Mouse (Mus musculus): ENCODE results near the gene Klk1b21. TPM values are rescaled to one million over a fixed set of nuclear protein-coding genes. Genes with fewer than 3 reads are reported as not detected.

Klk1b21 gene
- polyA plus RNA-seq, 1 experiment, result not detected

DNA sequence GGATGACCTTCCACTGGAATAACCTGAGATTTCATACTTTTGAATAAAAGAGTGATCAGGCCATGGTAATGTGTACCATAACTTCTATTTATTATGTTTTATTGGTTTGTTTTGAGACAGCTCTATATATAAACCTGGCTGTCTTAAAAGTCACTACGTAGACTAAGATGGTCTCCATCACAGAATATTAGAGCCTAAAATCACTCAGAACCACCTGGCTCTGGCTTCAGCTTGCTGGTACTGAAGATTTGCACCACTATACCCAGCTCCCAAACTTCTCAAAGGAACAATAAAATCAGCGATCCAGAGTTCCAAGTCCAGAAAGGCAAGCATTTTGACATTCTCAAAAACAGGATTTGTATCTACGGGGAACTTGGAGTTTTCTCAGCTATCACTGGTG, 34.3 kb downstream of the Klk1b21 start, which contains the start of gene Klk1b16:
Klk1b16 (plus strand) TSS at position 301 of the 400 bp plus-strand sequence.
- Histone ChIP-seq H3K4me1 (ENCODE audit: control insufficient read depth, insufficient read depth, low read length) (no peaks in the 10 kb centered on the region), H3K27me3 (ENCODE audit: control insufficient read depth, insufficient read depth, low read length, poor library complexity, severe bottlenecking) (no peaks in the 10 kb centered on the region), H3K9me3 (replicated peaks; ENCODE audit: control insufficient read depth, insufficient read depth, low read length, poor library complexity, severe bottlenecking) (no peaks in the 10 kb centered on the region), H3K36me3 (ENCODE audit: control insufficient read depth, insufficient read depth, low read length, poor library complexity, severe bottlenecking) (no peaks in the 10 kb centered on the region), H3K27ac (ENCODE audit: insufficient read depth, low read length) (no peak within 1 kb of the TSS), H3K9ac (ENCODE audit: low read depth, poor library complexity, severe bottlenecking) (no peak within 1 kb of the TSS), H3K4me3 (ENCODE audit: low read depth, low read length) (no peak within 1 kb of the TSS)
- TF ChIP-seq CTCF (IDR thresholded peaks at IDR 0.05; ENCODE audit: low read depth, low read length) (no peak), POLR2A (IDR thresholded peaks at IDR 0.05; ENCODE audit: insufficient read depth, low read length) (no peak), EP300 (IDR thresholded peaks at IDR 0.05; ENCODE audit: insufficient read depth, low read depth, low read length) (no peak)

Other genes starting within 250 kb of the Klk1b21 start
- gene Klk4, start 221.2 kb upstream of the Klk1b21 start, polyA plus RNA-seq (2011; ENCODE audit: insufficient read depth, insufficient read length, low read depth, missing spikeins), result not detected in 2 replicates
- gene Klk15, start 168.6 kb upstream of the Klk1b21 start, polyA plus RNA-seq (2011; ENCODE audit: insufficient read depth, insufficient read length, low read depth, missing spikeins), result not detected in 2 replicates
- gene Klk1b8, start 151.7 kb upstream of the Klk1b21 start, polyA plus RNA-seq (2011; ENCODE audit: insufficient read depth, insufficient read length, low read depth, missing spikeins), result not detected in 2 replicates
- not detected in 2 replicates for gene Klk1b1, start 135.6 kb upstream of the Klk1b21 start, polyA plus RNA-seq (2011; ENCODE audit: insufficient read depth, insufficient read length, low read depth, missing spikeins)
- gene Klk1b9, start 126.3 kb upstream of the Klk1b21 start, polyA plus RNA-seq (2011; ENCODE audit: insufficient read depth, insufficient read length, low read depth, missing spikeins), result not detected in 2 replicates
- gene Klk1b11, start 106.5 kb upstream of the Klk1b21 start, polyA plus RNA-seq (2011; ENCODE audit: insufficient read depth, insufficient read length, low read depth, missing spikeins), result not detected in 2 replicates
- not detected in 2 replicates for gene Klk1b26, start 90.2 kb upstream of the Klk1b21 start, polyA plus RNA-seq (2011; ENCODE audit: insufficient read depth, insufficient read length, low read depth, missing spikeins)
- gene Klk1b27, start 50.0 kb upstream of the Klk1b21 start, polyA plus RNA-seq (2011; ENCODE audit: insufficient read depth, insufficient read length, low read depth, missing spikeins), result not detected in 2 replicates
- gene Klk1b22, start 10.3 kb downstream of the Klk1b21 start, polyA plus RNA-seq (2011; ENCODE audit: insufficient read depth, insufficient read length, low read depth, missing spikeins), result not detected in 2 replicates
- not detected in 2 replicates for gene Klk1b16, start 34.4 kb downstream of the Klk1b21 start, polyA plus RNA-seq (2011; ENCODE audit: insufficient read depth, insufficient read length, low read depth, missing spikeins)
- gene Klk1b24, start 85.9 kb downstream of the Klk1b21 start, polyA plus RNA-seq (2011; ENCODE audit: insufficient read depth, insufficient read length, low read depth, missing spikeins), result not detected in 2 replicates
- not detected in 2 replicates for gene Klk1b3, start 95.9 kb downstream of the Klk1b21 start, polyA plus RNA-seq (2011; ENCODE audit: insufficient read depth, insufficient read length, low read depth, missing spikeins)
- not detected in 2 replicates for gene Klk1b4, start 105.1 kb downstream of the Klk1b21 start, polyA plus RNA-seq (2011; ENCODE audit: insufficient read depth, insufficient read length, low read depth, missing spikeins)
- not detected in 2 replicates for gene Klk1b5, start 113.6 kb downstream of the Klk1b21 start, polyA plus RNA-seq (2011; ENCODE audit: insufficient read depth, insufficient read length, low read depth, missing spikeins)
- gene Klk1, start 123.0 kb downstream of the Klk1b21 start, polyA plus RNA-seq (2011; ENCODE audit: insufficient read depth, insufficient read length, low read depth, missing spikeins), result 1.3 and 1.8 TPM in 2 replicates
- not detected in 2 replicates for gene Gm36864, start 133.8 kb downstream of the Klk1b21 start, polyA plus RNA-seq (2011; ENCODE audit: insufficient read depth, insufficient read length, low read depth, missing spikeins)
- 0.65 and 1.3 TPM in 2 replicates for gene 1700028J19Rik, start 144.4 kb downstream of the Klk1b21 start, polyA plus RNA-seq (2011; ENCODE audit: insufficient read depth, insufficient read length, low read depth, missing spikeins)
- 76.7 and 89.3 TPM in 2 replicates for gene 2410002F23Rik, start 144.4 kb downstream of the Klk1b21 start, polyA plus RNA-seq (2011; ENCODE audit: insufficient read depth, insufficient read length, low read depth, missing spikeins)
- not detected in 2 replicates for gene Acp4, start 155.1 kb downstream of the Klk1b21 start, polyA plus RNA-seq (2011; ENCODE audit: insufficient read depth, insufficient read length, low read depth, missing spikeins)
- not detected in 2 replicates for gene Gm15517, start 159.1 kb downstream of the Klk1b21 start, polyA plus RNA-seq (2011; ENCODE audit: insufficient read depth, insufficient read length, low read depth, missing spikeins)
- gene Clec11a, start 204.6 kb downstream of the Klk1b21 start, polyA plus RNA-seq (2011; ENCODE audit: insufficient read depth, insufficient read length, low read depth, missing spikeins), result 0.75 and 0.87 TPM in 2 replicates
- 2.5 and 3.4 TPM in 2 replicates for gene Shank1, start 207.9 kb downstream of the Klk1b21 start, polyA plus RNA-seq (2011; ENCODE audit: insufficient read depth, insufficient read length, low read depth, missing spikeins)